Mouse (Mus musculus) CH12.LX (cell line): ENCODE data around the gene Fgd6.

Experiments used
- BHLHE40 ChIP-seq: IDR thresholded peaks from 2 replicates; pipeline ENCODE4 v1.6.1; 2011; ENCODE audit warnings: mild to moderate bottlenecking, low read depth, low read length, improper control_type of control experiment
- CTCF ChIP-seq, 2 experiments: IDR thresholded peaks in 1 of 2; conservative IDR thresholded peaks in 1 of 2; 2 replicates each; pipeline ENCODE4 v1.5.1; 2011 to 2012; ENCODE audit warnings: low read depth in 2 of 2, low read length in 2 of 2, improper control_type of control experiment in 1 of 2, inconsistent platforms in 1 of 2, mild to moderate bottlenecking in 1 of 2, moderate library complexity in 1 of 2
- EP300 ChIP-seq: IDR thresholded peaks from 2 replicates; pipeline ENCODE4 v1.6.1; 2011; ENCODE audit warnings: low read length, improper control_type of control experiment
- ETS1 ChIP-seq: conservative IDR thresholded peaks from 2 replicates; pipeline ENCODE4 v1.6.1; 2012; ENCODE audit warnings: low read depth, mild to moderate bottlenecking, inconsistent platforms, low read length, improper control_type of control experiment, moderate library complexity
- POLR2A ChIP-seq: IDR thresholded peaks from 2 replicates; pipeline ENCODE4 v1.6.1; 2011; ENCODE audit warnings: low read depth, mild to moderate bottlenecking, improper control_type of control experiment, low read length
- POLR2AphosphoS2 ChIP-seq: IDR thresholded peaks from 2 replicates; pipeline ENCODE4 v1.6.1; 2011; ENCODE audit warnings: low read depth, low read length, improper control_type of control experiment
- USF2 ChIP-seq: conservative IDR thresholded peaks from 2 replicates; pipeline ENCODE4 v1.6.1; 2011; ENCODE audit warnings: low read depth, low read length, improper control_type of control experiment
- ZC3H11A ChIP-seq: IDR thresholded peaks from 2 replicates; pipeline ENCODE4 v1.6.1; 2012; ENCODE audit warnings: low read depth, mild to moderate bottlenecking, inconsistent platforms, low read length, improper control_type of control experiment

- TF ChIP-seq CTCF (conservative IDR thresholded peaks at IDR 0.05 in 1 of 2, IDR thresholded peaks at IDR 0.05 in 1 of 2; ENCODE audit: low read depth in 2 of 2, low read length in 2 of 2) (no peak), ETS1 (no peak), USF2 (no peak), POLR2A (no peak), ZC3H11A (no peak), BHLHE40 (no peak), EP300 (no peak), POLR2AphosphoS2 (no peak)
Observed at GRCm38 (mm10) chr10:94172706-94173105, 136.9 kb downstream of the Fgd6 start.
